Mouse (Mus musculus) intestine, embryonic 16.5 days (tissue): ENCODE data around the gene Nr1i3. TPM values are rescaled to one million over a fixed set of nuclear protein-coding genes. Genes with fewer than 3 reads are reported as not detected.
A peak's percentile ranks its signal among the peaks of the same experiment; 100 is the strongest.

Experiments
- ATAC-seq: fragments of 200-750 bp; cut with Nextera tagmentation; 2 replicates; pipeline ENCODE4 v1.8.0; 2017; ENCODE audit warnings: moderate TSS enrichment, moderate library complexity
- H3K27ac ChIP-seq: fragments of 300-500 bp; sonication (generic); 2 replicates; pipeline ENCODE4 v1.5.1; 2014; ENCODE audit warnings: mild to moderate bottlenecking, low read length
- H3K27me3 ChIP-seq: fragments of 300-500 bp; sonication (generic); replicated peaks from 2 replicates; pipeline ENCODE4 v1.6.1; 2014; ENCODE audit warnings: low read length, control low read depth, mixed read lengths; ENCODE audit not compliant: control insufficient read depth, insufficient read depth
- H3K36me3 ChIP-seq: fragments of 300-500 bp; sonication (generic); 2 replicates; pipeline ENCODE4 v1.6.1; 2014; ENCODE audit warnings: low read length, control low read depth; ENCODE audit not compliant: control insufficient read depth, insufficient read depth
- H3K4me1 ChIP-seq: fragments of 300-500 bp; sonication (generic); 2 replicates; pipeline ENCODE4 v1.6.1; 2014; ENCODE audit warnings: low read length, control low read depth, mixed read lengths; ENCODE audit not compliant: control insufficient read depth, insufficient read depth
- H3K4me2 ChIP-seq: fragments of 300-500 bp; sonication (generic); 2 replicates; pipeline ENCODE4 v1.6.1; 2014; ENCODE audit warnings: low read depth, low read length, control low read depth
- H3K4me3 ChIP-seq: fragments of 300-500 bp; sonication (generic); 2 replicates; pipeline ENCODE4 v1.5.1; 2014; ENCODE audit warnings: mild to moderate bottlenecking, low read length
- H3K9ac ChIP-seq: fragments of 300-500 bp; sonication (generic); 2 replicates; pipeline ENCODE4 v1.6.1; 2014; ENCODE audit warnings: low read depth, low read length
- H3K9me3 ChIP-seq: fragments of 300-500 bp; sonication (generic); 2 replicates; pipeline ENCODE4 v1.6.1; 2016; ENCODE audit warnings: low read length, control low read depth; ENCODE audit not compliant: control insufficient read depth
- WGBS: fragments of 180-500 bp; shearing (Covaris S2); extraction: QIAGEN DNeasy Blood & Tissue Kit; methylation state at CpG from one replicate; pipeline ENCODE4 v1.1.7; 2014; 5-methylcytosine and 5-hydroxymethylcytosine counted together
- polyA plus RNA-seq: library from polyadenylated mRNA; unstranded; fragments of >200 nt; fragmentation: Nextera tagmentation; extraction: Ambion mirVana; gene quantifications from 2 replicates; pipeline ENCODE4 v1.2.1, GENCODE M21; 2015

Nr1i3 gene
- polyA plus RNA-seq, 1 experiment from 2014 or later: 18.7 TPM

DNA sequence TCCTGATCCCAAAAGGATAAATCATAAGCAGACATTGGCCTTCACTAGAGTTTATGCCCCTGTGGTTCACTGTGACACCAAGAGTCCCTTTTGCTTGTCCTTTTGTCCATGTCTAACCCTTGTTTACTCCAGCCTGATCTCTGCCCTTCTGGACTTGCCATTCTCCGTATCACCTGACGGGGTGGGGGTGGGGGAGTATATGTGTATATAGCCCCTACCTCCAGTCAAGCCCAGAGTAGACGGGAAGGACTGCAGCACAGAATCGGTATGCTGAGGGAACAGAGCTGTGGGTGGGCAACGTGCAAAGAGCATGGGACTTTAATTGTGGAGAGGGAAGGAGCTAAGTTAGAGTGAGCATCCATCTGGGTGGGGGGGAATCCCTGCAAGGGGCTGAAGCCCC is 11.1 kb downstream of the Nr1i3 start, which contains the start of gene Apoa2:
Gene Apoa2, plus strand, starts transcription at position 198 of the 400 bp plus-strand sequence.
- H3K4me2 ChIP-seq: no peak within 1 kb of the TSS
- H3K4me3 ChIP-seq: no peak within 1 kb of the TSS

DNA sequence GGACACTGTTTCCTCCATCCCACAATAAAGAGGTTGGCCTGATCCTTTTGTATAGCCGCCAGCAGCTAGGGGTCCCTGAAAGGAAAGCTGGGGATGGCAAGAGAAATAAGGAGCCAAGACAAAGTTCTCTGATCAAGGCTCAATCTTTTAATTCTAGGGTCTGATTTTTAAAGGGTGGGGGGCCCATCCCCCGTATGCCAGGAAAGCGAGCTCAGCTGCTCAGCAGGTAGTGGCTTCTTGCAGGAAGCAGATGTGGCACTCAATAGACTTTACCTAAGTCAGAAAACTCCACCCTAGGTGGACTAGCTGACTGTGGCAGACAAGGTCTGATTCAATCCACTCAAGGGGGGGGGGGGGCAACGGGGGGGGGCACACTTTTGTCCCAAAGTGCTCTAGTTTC is 13.0 kb downstream of the Nr1i3 start:
- Histone ChIP-seq H3K4me3 (no peak overlapping the region), H3K9ac (no peak overlapping the region), H3K36me3 (no peaks in the 10 kb centered on the region), H3K4me2 (no peak overlapping the region), H3K27me3 (no peaks in the 10 kb centered on the region), H3K4me1 (peaks cover 3% of the 10 kb centered on the region), H3K9me3 (no peaks in the 10 kb centered on the region), H3K27ac (no peak overlapping the region)
- WGBS: 53% methylated on average over 4 of the region's 4 CpGs
- no peak for ATAC-seq

More for the DNA sequence above, 11.1 kb downstream of the Nr1i3 start, which contains the start of gene Apoa2:
- H3K4me1 ChIP-seq: peaks cover 9% of the 10 kb centered on the region
- H3K27ac ChIP-seq: no peak within 1 kb of the TSS
- H3K36me3 ChIP-seq: no peaks in the 10 kb centered on the region
- no peaks in the 10 kb centered on the region for H3K27me3 ChIP-seq
- 62% methylated on average over 5 of the region's 5 CpGs for WGBS
- no peak within 1 kb of the TSS for H3K9ac ChIP-seq
- H3K9me3 ChIP-seq: no peaks in the 10 kb centered on the region
- ATAC-seq: no peak

DNA sequence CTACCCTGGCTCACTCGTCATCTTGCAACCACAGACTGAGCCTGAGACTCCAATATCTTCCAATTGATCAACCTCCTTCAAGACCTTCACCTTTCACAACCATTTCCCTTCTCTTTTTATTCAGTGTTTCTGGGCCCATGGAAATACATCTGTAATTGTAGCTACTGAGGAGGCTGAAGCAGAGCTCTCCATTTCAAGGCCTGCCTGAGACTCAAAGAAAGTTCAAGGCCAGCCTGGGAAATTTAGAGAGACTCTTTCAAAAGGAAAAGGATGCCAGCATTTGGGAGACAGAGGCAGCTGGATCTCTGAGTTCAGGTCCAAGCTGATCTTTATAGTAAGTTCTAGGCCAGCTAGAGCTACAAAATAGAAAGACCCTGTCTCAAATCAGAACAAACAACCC is 14.1 kb downstream of the Nr1i3 start:
- no peak for ATAC-seq
- no peak overlapping the region for H3K4me3 ChIP-seq
- no peak overlapping the region for H3K4me2 ChIP-seq
- no peaks in the 10 kb centered on the region for H3K27me3 ChIP-seq
- 92% methylated on average over 1 of the region's 1 CpGs for WGBS
- peaks cover 3% of the 10 kb centered on the region for H3K4me1 ChIP-seq
- H3K27ac ChIP-seq: no peak overlapping the region
- H3K36me3 ChIP-seq: no peaks in the 10 kb centered on the region
- H3K9ac ChIP-seq: no peak overlapping the region
- no peaks in the 10 kb centered on the region for H3K9me3 ChIP-seq

DNA sequence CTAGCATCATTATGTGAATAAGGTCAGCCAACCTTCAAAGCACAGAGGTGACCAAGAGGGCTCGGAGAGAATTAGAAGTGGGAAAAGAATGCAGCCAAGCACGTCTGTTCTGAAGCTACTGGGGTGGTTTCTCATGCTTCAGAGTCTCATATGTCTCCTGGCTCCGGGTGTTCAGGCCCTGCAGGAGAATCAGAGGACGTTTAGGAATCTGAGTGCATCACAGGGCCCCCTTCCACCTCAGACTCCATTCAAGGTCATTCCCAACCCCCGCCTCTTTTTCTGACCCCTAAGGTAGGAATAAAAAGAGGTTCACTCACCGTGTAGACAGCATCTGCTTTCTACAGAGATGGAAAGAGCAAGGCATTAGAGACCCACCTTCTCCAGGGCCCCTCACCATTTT is 16.0 kb downstream of the Nr1i3 start:
- Histone ChIP-seq H3K4me3 (no peak overlapping the region), H3K27ac (no peak overlapping the region), H3K4me2 (no peak overlapping the region), H3K9ac (no peak overlapping the region), H3K27me3 (no peaks in the 10 kb centered on the region), H3K9me3 (no peaks in the 10 kb centered on the region), H3K4me1 (no peaks in the 10 kb centered on the region; the same call in 1 of the 2 replicates), H3K36me3 (0 out of 2 replicates have a peak, but pooled peaks cover 3% of the 10 kb centered on the region)
- no peak for ATAC-seq
- 60% methylated on average over 6 of the region's 6 CpGs for WGBS

DNA sequence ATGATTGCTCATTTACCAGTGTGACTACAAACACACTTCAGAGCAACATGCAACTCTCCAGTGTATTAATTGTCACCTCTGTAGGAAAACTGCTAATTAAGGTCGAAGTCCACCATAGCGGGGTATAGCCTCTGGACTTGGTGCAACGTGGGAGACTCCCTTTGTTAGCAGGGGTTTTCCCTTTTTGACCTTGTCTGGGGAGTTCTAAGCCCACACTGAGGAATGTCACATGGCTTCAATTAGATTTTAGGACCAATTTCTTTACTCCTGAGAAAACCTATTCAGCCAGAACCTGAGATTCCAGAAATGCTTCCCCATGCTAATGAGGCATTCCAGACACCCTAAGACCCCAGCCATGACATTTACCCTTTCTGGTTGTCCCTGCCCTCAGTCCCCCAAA is 16.4 kb downstream of the Nr1i3 start:
- H3K9ac ChIP-seq: no peak overlapping the region
- no peak for ATAC-seq
- peaks cover 8% of the 10 kb centered on the region; the same call in 1 of the 2 replicates for H3K36me3 ChIP-seq
- H3K4me3 ChIP-seq: no peak overlapping the region
- no peaks in the 10 kb centered on the region for H3K9me3 ChIP-seq
- WGBS: 69% methylated on average over 3 of the region's 3 CpGs
- H3K27ac ChIP-seq: no peak overlapping the region
- H3K4me2 ChIP-seq: no peak overlapping the region
- H3K4me1 ChIP-seq: no peaks in the 10 kb centered on the region; the same call in 1 of the 2 replicates
- no peaks in the 10 kb centered on the region for H3K27me3 ChIP-seq

DNA sequence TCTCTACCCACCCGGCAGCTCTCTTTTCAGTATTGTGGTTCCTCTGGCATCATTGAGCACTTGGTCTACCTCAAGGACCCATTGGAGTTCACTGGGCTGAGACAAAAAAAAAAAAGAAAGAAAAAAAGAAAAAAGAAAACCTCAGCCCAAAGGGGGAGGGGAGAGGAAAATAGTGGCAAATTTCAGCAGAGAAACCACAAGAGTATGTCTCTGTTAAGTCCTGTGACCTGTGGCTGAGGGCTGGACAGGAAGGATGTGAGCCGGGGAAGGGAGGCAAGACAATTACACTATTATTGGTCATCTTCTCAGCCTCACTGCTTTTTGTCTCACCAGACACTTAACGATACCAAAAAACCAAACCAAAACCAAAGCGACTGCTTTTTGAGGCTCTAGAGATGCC is 18.1 kb downstream of the Nr1i3 start:
- H3K36me3 ChIP-seq: peaks cover 17% of the 10 kb centered on the region; the same call in 1 of the 2 replicates
- no peak overlapping the region for H3K4me3 ChIP-seq
- no peak overlapping the region for H3K27ac ChIP-seq
- H3K27me3 ChIP-seq: no peaks in the 10 kb centered on the region
- H3K4me1 ChIP-seq: no peaks in the 10 kb centered on the region
- H3K9ac ChIP-seq: no peak overlapping the region
- H3K9me3 ChIP-seq: no peaks in the 10 kb centered on the region
- 73% methylated on average over 4 of the region's 4 CpGs for WGBS
- H3K4me2 ChIP-seq: no peak overlapping the region
- no peak for ATAC-seq

DNA sequence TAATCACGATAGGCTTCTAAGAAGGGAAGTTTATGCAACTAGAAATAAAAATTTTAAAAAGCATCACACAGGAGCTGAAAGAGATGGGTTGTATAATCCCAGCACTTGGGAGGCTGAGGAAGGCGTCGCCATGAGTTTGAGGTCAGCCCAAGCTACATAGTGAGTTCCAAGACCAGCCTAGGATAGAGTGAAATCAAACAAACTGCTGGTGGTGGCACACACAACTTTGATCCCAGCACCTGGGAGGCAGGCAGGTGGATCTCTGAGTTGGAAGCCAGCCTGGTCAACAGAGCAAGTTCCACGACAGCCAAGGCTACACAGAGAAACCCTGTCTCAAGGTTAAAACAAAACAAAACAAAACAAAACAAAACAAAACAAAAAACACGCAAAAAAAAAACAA is 18.6 kb downstream of the Nr1i3 start:
- H3K27me3 ChIP-seq: no peaks in the 10 kb centered on the region
- WGBS: 81% methylated on average over 5 of the region's 5 CpGs
- H3K27ac ChIP-seq: no peak overlapping the region
- H3K4me2 ChIP-seq: no peak overlapping the region
- H3K9ac ChIP-seq: no peak overlapping the region
- H3K9me3 ChIP-seq: no peaks in the 10 kb centered on the region
- H3K4me3 ChIP-seq: no peak overlapping the region
- H3K4me1 ChIP-seq: no peaks in the 10 kb centered on the region
- ATAC-seq: no peak
- peaks cover 22% of the 10 kb centered on the region for H3K36me3 ChIP-seq

DNA sequence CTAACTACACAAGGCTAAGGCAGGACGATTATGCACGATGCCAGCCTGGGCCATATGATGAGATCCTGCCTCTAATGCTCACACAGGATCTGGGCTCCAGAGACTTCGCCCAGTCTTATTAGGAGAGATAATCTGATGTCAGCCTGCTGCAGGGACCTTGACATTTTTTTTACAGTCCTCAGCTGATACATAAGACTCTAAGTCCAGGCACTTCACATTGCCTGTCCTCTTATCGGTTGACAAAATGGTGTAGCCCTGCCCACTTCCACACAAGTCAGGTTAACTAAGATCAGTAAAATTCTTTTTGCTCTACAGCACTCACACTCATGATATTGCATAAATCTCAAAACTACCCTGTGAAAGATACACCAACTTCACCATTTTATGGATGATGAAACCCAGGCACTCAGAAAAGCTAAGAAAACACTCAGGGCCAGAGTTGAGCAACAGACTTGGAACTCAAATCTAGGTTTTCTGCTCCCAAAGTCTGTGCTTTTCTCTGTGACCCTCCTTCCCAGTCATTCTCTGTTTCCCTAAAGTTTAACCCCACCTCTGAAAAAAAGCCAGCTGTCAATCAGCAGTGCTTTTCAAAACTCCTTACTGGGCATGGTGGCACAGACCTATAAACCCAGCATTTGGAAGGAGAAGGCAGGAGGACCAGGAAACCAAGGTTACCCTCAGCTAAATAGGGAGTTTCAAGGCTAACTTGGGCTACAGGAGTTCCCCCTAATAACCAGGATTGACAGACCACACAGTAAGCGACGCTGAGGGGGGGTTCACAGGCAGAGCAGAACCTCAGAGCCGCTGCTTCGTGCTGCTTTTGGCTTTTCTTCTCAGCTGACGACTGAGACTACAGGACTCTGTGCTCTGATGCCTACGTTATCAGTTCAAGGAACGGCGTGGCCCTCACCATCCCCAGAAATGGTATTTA is 19.3 kb downstream of the Nr1i3 start:
- ATAC-seq: peak; percentile 32
- Histone ChIP-seq H3K4me1 (no peaks in the 10 kb centered on the region), H3K27me3 (no peaks in the 10 kb centered on the region), H3K9me3 (no peaks in the 10 kb centered on the region), H3K27ac (0 out of 2 replicates have a peak overlapping the region, but pooled peaks have one; percentile 21), H3K4me2 (no peak overlapping the region), H3K4me3 (0 out of 2 replicates have a peak overlapping the region, but pooled peaks have one; percentile 4), H3K36me3 (peaks cover 27% of the 10 kb centered on the region), H3K9ac (no peak overlapping the region)
- WGBS: 75% methylated on average over 12 of the region's 12 CpGs

DNA sequence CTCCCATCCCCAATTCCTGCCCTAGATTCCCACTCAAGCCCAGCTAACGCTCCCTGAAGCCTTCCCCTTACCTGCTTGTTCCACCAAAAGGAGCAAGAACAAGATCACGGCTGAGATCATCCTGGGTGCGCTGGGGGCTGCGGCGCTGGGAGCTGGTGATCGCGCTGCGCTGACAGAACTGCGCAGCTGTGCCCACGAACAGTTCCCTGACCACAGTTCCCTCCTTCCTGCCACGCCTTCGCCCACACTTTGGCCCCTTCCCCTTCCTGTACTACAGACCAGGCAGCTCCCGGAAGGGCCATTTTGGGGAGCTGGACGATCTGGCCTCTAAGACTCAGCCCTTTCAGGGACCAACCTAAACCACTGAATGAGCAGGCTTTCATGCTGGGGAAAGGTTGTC is 20.4 kb downstream of the Nr1i3 start, which contains the start of gene Fcer1g:
Gene Fcer1g, minus strand, starts transcription at position 240 of the 400 bp plus-strand sequence.
- no peaks in the 10 kb centered on the region for H3K27me3 ChIP-seq
- H3K4me1 ChIP-seq: no peaks in the 10 kb centered on the region
- H3K4me2 ChIP-seq: no peak within 1 kb of the TSS
- 0 out of 2 replicates have a peak within 1 kb of the TSS, but pooled peaks have one; percentile 21 for H3K27ac ChIP-seq
- ATAC-seq: no peak
- H3K4me3 ChIP-seq: 0 out of 2 replicates have a peak within 1 kb of the TSS, but pooled peaks have one; percentile 4
- WGBS: 92% methylated on average over 14 of the region's 14 CpGs
- H3K9ac ChIP-seq: no peak within 1 kb of the TSS
- H3K36me3 ChIP-seq: peaks cover 31% of the 10 kb centered on the region
- H3K9me3 ChIP-seq: no peaks in the 10 kb centered on the region
